Mouse (Mus musculus) midbrain, embryonic 13.5 days (tissue): ENCODE data around the gene Tmem160. TPM values are rescaled to one million over a fixed set of nuclear protein-coding genes. Genes with fewer than 3 reads are reported as not detected.

Source experiments
- ATAC-seq: fragments of 200-750 bp; cut with Nextera tagmentation; 2 replicates; pipeline ENCODE4 v1.8.0; 2017; ENCODE audit warnings: mild to moderate bottlenecking, moderate TSS enrichment, moderate library complexity
- H3K27ac ChIP-seq: fragments of 300-500 bp; sonication (generic); 2 replicates; pipeline ENCODE4 v1.5.1; 2015; ENCODE audit warnings: inconsistent platforms, mild to moderate bottlenecking, moderate library complexity
- H3K27me3 ChIP-seq: fragments of 300-500 bp; sonication (generic); 2 replicates; pipeline ENCODE4 v1.6.1; 2015; ENCODE audit warnings: mild to moderate bottlenecking, inconsistent platforms
- H3K36me3 ChIP-seq: fragments of 300-500 bp; sonication (generic); 2 replicates; pipeline ENCODE4 v1.6.1; 2015; ENCODE audit warnings: mild to moderate bottlenecking, inconsistent platforms
- H3K4me1 ChIP-seq: fragments of 300-500 bp; sonication (generic); replicated peaks from 2 replicates; pipeline ENCODE4 v1.6.1; 2015; ENCODE audit warnings: inconsistent platforms
- H3K4me2 ChIP-seq: fragments of 300-500 bp; sonication (generic); replicated peaks from 2 replicates; pipeline ENCODE4 v1.6.1; 2015; ENCODE audit warnings: moderate library complexity, mild to moderate bottlenecking, inconsistent platforms
- H3K4me3 ChIP-seq: fragments of 300-500 bp; sonication (generic); replicated peaks from 2 replicates; pipeline ENCODE4 v1.5.1; 2015; ENCODE audit warnings: mild to moderate bottlenecking, inconsistent platforms
- H3K9ac ChIP-seq: fragments of 300-500 bp; sonication (generic); replicated peaks from 2 replicates; pipeline ENCODE4 v1.6.1; 2015; ENCODE audit warnings: mild to moderate bottlenecking, inconsistent platforms
- H3K9me3 ChIP-seq: fragments of 300-500 bp; sonication (generic); 2 replicates; pipeline ENCODE4 v1.6.1; 2016; ENCODE audit warnings: mild to moderate bottlenecking, inconsistent platforms
- WGBS: fragments of 180-500 bp; shearing (Covaris S2); methylation state at CpG from one replicate; pipeline ENCODE4 v1.1.7; 2015; 5-methylcytosine and 5-hydroxymethylcytosine counted together
- polyA plus RNA-seq: library from polyadenylated mRNA; unstranded; fragments of >200 nt; fragmentation: Nextera tagmentation; extraction: Ambion mirVana; gene quantifications from 2 replicates; pipeline ENCODE4 v1.2.1, GENCODE M21; 2015

The Tmem160 gene
- polyA plus RNA-seq, 1 experiment from 2014 or later = 59.4 TPM

- Histone ChIP-seq H3K36me3 (peaks cover 61% of the 10 kb centered on the region), H3K9ac (no peak overlapping the region)
- WGBS = 96% methylated on average over 10 of the region's 10 CpGs
Observed at GRCm38 (mm10) chr7:16417141-16417771, 35.3 kb upstream of the Tmem160 start.

GRCm38 (mm10) chr7:16418713-16419112 lies 33.9 kb upstream of the Tmem160 start:
- Histone ChIP-seq H3K9ac (no peak overlapping the region), H3K4me1 (peaks cover 8% of the 10 kb centered on the region; the same call in 1 of the 2 replicates), H3K36me3 (peaks cover 74% of the 10 kb centered on the region), H3K4me3 (no peak overlapping the region), H3K4me2 (no peak overlapping the region), H3K9me3 (no peaks in the 10 kb centered on the region), H3K27ac (no peak overlapping the region), H3K27me3 (no peaks in the 10 kb centered on the region)
- no peak for ATAC-seq
- WGBS = 92% methylated on average over 5 of the region's 5 CpGs

More at GRCm38 (mm10) chr7:16417141-16417771, 35.3 kb upstream of the Tmem160 start:
- no peak overlapping the region for H3K4me3 ChIP-seq
- no peaks in the 10 kb centered on the region for H3K9me3 ChIP-seq
- no peak for ATAC-seq
- no peaks in the 10 kb centered on the region for H3K27me3 ChIP-seq
- H3K4me1 ChIP-seq = peaks cover 21% of the 10 kb centered on the region
- H3K27ac ChIP-seq = no peak overlapping the region
- H3K4me2 ChIP-seq = no peak overlapping the region

DNA sequence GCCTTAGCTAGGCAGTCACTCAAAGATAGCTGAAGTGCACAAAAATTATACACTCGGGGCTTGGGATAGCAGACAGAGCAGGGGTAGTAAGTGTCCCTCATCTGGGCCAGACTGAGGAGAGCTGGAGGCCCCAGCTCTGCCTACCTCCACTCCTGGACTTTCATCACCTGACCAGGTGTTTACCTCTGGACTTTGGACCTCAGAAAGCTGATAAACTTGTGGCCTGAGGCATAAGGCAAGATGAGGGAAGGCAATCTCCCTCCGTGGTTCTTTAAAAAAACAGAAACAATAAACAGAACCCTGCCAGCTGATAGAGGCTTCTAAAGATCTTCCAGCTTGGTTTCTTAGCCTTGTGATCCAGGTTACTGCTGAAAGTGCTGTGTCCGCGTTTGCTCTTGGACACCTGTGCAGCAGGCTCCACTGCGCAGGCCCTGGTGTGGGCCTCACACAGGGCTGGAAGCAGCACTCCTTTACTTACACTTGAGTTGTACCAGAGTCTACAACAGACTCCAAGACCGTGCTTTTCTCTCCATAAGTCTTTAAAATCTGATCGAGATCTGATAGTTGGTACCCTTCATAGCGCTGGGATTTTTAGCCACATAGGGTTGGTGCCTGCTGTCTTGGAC lies 32.0 kb upstream of the Tmem160 start:
- Histone ChIP-seq H3K4me3 (no peak overlapping the region), H3K27me3 (no peaks in the 10 kb centered on the region), H3K36me3 (peaks cover 93% of the 10 kb centered on the region), H3K4me2 (no peak overlapping the region), H3K9ac (no peak overlapping the region), H3K9me3 (no peaks in the 10 kb centered on the region), H3K27ac (no peak overlapping the region), H3K4me1 (no peaks in the 10 kb centered on the region)
- 94% methylated on average over 8 of the region's 8 CpGs for WGBS
- ATAC-seq = no peak

GRCm38 (mm10) chr7:16422222-16422856 lies 30.2 kb upstream of the Tmem160 start:
- H3K4me2 ChIP-seq = no peak overlapping the region
- H3K4me1 ChIP-seq = no peaks in the 10 kb centered on the region
- no peaks in the 10 kb centered on the region for H3K9me3 ChIP-seq
- H3K27me3 ChIP-seq = no peaks in the 10 kb centered on the region
- ATAC-seq = no peak
- H3K36me3 ChIP-seq = peaks cover 98% of the 10 kb centered on the region
- WGBS = 88% methylated on average over 18 of the region's 18 CpGs
- no peak overlapping the region for H3K27ac ChIP-seq
- no peak overlapping the region for H3K9ac ChIP-seq
- H3K4me3 ChIP-seq = no peak overlapping the region

- H3K9me3 ChIP-seq = no peaks in the 10 kb centered on the region
- H3K36me3 ChIP-seq = peaks cover 98% of the 10 kb centered on the region
- no peak overlapping the region for H3K4me3 ChIP-seq
- no peaks in the 10 kb centered on the region for H3K4me1 ChIP-seq
- H3K27ac ChIP-seq = no peak overlapping the region
- ATAC-seq = no peak
- 94% methylated on average over 9 of the region's 9 CpGs for WGBS
- no peak overlapping the region for H3K4me2 ChIP-seq
- H3K27me3 ChIP-seq = no peaks in the 10 kb centered on the region
- H3K9ac ChIP-seq = no peak overlapping the region
Observed at GRCm38 (mm10) chr7:16423731-16424130, 28.8 kb upstream of the Tmem160 start.

- H3K27ac ChIP-seq = no peak overlapping the region
- peak; percentile 35; the same call in 1 of the 2 replicates for ATAC-seq
- WGBS = 94% methylated on average over 10 of the region's 10 CpGs
- H3K27me3 ChIP-seq = no peaks in the 10 kb centered on the region
- H3K4me2 ChIP-seq = no peak overlapping the region
- H3K4me1 ChIP-seq = no peaks in the 10 kb centered on the region
- H3K4me3 ChIP-seq = no peak overlapping the region
- H3K36me3 ChIP-seq = peaks cover 98% of the 10 kb centered on the region
- no peak overlapping the region for H3K9ac ChIP-seq
- no peaks in the 10 kb centered on the region for H3K9me3 ChIP-seq
Observed at GRCm38 (mm10) chr7:16425721-16426120, 26.9 kb upstream of the Tmem160 start.

- WGBS = 54% methylated on average over 4 of the region's 4 CpGs
- no peaks in the 10 kb centered on the region for H3K27me3 ChIP-seq
- H3K4me3 ChIP-seq = no peak overlapping the region
- H3K4me2 ChIP-seq = no peak overlapping the region
- H3K4me1 ChIP-seq = no peaks in the 10 kb centered on the region
- no peaks in the 10 kb centered on the region for H3K9me3 ChIP-seq
- no peak overlapping the region for H3K9ac ChIP-seq
- peaks cover 98% of the 10 kb centered on the region for H3K36me3 ChIP-seq
- ATAC-seq = peak; percentile 76
- no peak overlapping the region for H3K27ac ChIP-seq
Observed at GRCm38 (mm10) chr7:16426129-16426729, 26.4 kb upstream of the Tmem160 start.

- no peak for ATAC-seq
- H3K36me3 ChIP-seq = peaks cover 86% of the 10 kb centered on the region
Observed at GRCm38 (mm10) chr7:16433352-16433971, 19.1 kb upstream of the Tmem160 start.

DNA sequence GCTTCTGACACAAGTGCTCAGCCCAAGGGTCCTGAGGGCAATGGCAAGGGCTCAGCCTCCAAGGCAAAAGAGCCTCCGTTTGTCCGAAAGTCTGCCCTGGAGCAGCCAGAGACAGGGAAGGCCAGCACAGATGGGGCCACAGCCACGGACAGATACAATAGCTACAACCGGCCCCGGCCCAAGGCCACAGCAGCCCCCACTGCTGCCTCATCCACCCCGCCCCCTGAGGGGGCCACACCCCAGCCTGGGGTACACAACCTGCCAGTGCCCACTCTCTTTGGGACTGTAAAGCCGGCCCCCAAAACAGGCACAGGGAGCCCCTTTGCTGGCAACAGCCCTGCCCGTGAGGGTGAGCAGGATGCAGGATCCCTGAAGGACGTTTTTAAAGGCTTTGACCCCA lies 17.5 kb upstream of the Tmem160 start:
- H3K27me3 ChIP-seq = no peaks in the 10 kb centered on the region
- peaks cover 70% of the 10 kb centered on the region for H3K36me3 ChIP-seq
- WGBS = 89% methylated on average over 9 of the region's 9 CpGs

More at GRCm38 (mm10) chr7:16433352-16433971, 19.1 kb upstream of the Tmem160 start:
- 92% methylated on average over 3 of the region's 3 CpGs for WGBS
- no peaks in the 10 kb centered on the region for H3K27me3 ChIP-seq
- H3K9ac ChIP-seq = no peak overlapping the region
- H3K27ac ChIP-seq = no peak overlapping the region
- no peak overlapping the region for H3K4me2 ChIP-seq
- no peaks in the 10 kb centered on the region for H3K4me1 ChIP-seq
- no peak overlapping the region for H3K4me3 ChIP-seq
- no peaks in the 10 kb centered on the region for H3K9me3 ChIP-seq

DNA sequence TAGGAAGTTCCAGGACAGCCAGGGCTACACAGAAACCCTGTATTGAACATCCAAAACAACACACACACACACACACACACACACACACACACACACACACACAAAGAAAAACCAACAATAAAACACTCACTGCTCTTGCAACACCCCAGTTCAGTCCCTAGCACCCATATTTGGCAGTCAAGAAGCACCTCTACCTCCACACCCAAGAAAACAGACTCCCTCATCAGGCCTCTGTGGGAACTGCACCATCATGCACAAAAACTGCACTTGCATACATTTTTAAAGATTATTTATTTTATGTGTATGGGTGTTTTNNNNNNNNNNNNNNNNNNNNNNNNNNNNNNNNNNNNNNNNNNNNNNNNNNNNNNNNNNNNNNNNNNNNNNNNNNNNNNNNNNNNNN lies 11.3 kb upstream of the Tmem160 start:
- Histone ChIP-seq H3K27ac (no peak overlapping the region), H3K9ac (no peak overlapping the region), H3K4me1 (no peaks in the 10 kb centered on the region), H3K4me3 (no peak overlapping the region), H3K9me3 (no peaks in the 10 kb centered on the region), H3K36me3 (peaks cover 8% of the 10 kb centered on the region), H3K4me2 (no peak overlapping the region), H3K27me3 (no peaks in the 10 kb centered on the region)
- no peak for ATAC-seq

More for the DNA sequence above, 17.5 kb upstream of the Tmem160 start:
- no peak overlapping the region for H3K27ac ChIP-seq
- no peak overlapping the region for H3K4me3 ChIP-seq
- H3K4me2 ChIP-seq = no peak overlapping the region
- no peaks in the 10 kb centered on the region for H3K4me1 ChIP-seq
- H3K9ac ChIP-seq = no peak overlapping the region
- H3K9me3 ChIP-seq = no peaks in the 10 kb centered on the region
- no peak for ATAC-seq

- H3K4me3 ChIP-seq = no peak overlapping the region
- H3K27ac ChIP-seq = no peak overlapping the region
- no peak for ATAC-seq
- H3K9ac ChIP-seq = no peak overlapping the region
- H3K36me3 ChIP-seq = peaks cover 16% of the 10 kb centered on the region
- no peak overlapping the region for H3K4me2 ChIP-seq
- 77% methylated on average over 6 of the region's 6 CpGs for WGBS
- H3K4me1 ChIP-seq = peaks cover 11% of the 10 kb centered on the region
- H3K27me3 ChIP-seq = 0 out of 2 replicates have a peak, but pooled peaks cover 4% of the 10 kb centered on the region
- H3K9me3 ChIP-seq = no peaks in the 10 kb centered on the region
Observed at GRCm38 (mm10) chr7:16451656-16452055, 923 bp upstream of the Tmem160 start.
